Mouse (Mus musculus): Measurements from ENCODE around the gene Zfp472.

DNA sequence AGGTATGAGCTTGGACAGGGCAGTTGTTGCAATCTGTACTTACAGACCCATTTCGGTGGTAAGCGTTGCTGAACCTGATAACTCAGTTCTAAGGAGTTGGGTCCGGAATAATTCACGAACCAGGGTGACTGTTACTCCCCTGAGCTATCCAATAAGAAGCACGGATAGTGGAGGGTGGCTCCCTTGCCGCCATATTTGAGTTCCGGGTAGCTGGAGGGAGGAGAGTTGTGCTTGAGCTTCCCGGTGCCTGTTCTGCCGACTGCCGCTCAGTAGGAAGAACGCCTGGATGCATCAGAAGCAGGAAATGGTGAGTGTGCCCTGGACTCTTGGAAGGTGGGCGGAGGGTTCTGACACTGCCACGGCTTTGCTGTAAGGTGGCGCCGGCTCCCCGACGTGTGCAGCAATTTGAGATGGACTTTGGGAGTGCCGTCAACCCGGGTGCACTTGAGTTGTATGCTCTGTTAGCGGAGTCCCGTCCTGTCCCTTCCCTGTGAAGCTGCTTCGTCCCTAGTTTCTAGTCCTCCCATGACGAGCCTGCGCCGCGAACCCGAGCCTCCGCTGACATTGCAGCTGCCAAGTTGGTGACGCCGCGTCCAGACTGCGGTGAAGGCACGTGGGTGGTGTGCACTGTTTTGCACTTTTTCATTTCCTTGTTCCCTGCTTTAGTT, at the start of gene Zfp472:
- TF ChIP-seq POLR2A (IDR thresholded peaks at IDR 0.05; ENCODE audit: borderline replicate concordance, extremely low read depth, insufficient read depth, insufficient read length, poor library complexity, severe bottlenecking), result no peak
- TF ChIP-seq CTCF (IDR thresholded peaks at IDR 0.05; ENCODE audit: borderline replicate concordance, extremely low read depth, insufficient read depth, insufficient read length), result no peak

Data from brain, embryonic 14.5 days (tissue).